Mouse (Mus musculus): ENCODE results near the gene Mcm3ap. TPM values are rescaled to one million over a fixed set of nuclear protein-coding genes. Genes with fewer than 3 reads are reported as not detected.

Mcm3ap gene
- total and polyA plus RNA-seq, 2 experiments from 2014 or later = 35.6 to 66.4 TPM

GRCm38 (mm10) chr10:76442178-76443088 is 26.3 kb upstream of the Mcm3ap start, which contains the start of gene Pcnt:
TSS of gene Pcnt (minus strand) at chr10:76442786.
- Histone ChIP-seq H3K27ac (ENCODE audit: low read depth, low read length) (peak within 1 kb of the TSS; percentile 85), H3K9ac (replicated peaks; ENCODE audit: low read length, poor library complexity, severe bottlenecking) (peak within 1 kb of the TSS; percentile 59), H3K9me3 (ENCODE audit: low read length) (no peaks in the 10 kb centered on the region), H3K27me3 (ENCODE audit: insufficient read depth, low read length) (no peaks in the 10 kb centered on the region), H3K36me3 (ENCODE audit: insufficient read depth, low read length) (peaks cover 3% of the 10 kb centered on the region; the same call in 1 of the 2 replicates), H3K4me3 (ENCODE audit: low read depth, low read length) (peak within 1 kb of the TSS; percentile 68), H3K4me1 (ENCODE audit: insufficient read depth, low read length) (peaks cover 3% of the 10 kb centered on the region), H3K4me2 (ENCODE audit: low read depth, low read length, poor library complexity, severe bottlenecking) (peak within 1 kb of the TSS; percentile 77)
- ATAC-seq (ENCODE audit: low FRiP score) (peak; percentile 100), DNase-seq (ENCODE audit: low spot score) (peak; percentile 98)
- under 1% methylated on average over 78 of the region's 78 CpGs for WGBS
- peak; percentile 81 for TF ChIP-seq CTCF (IDR thresholded peaks at IDR 0.05)

DNA sequence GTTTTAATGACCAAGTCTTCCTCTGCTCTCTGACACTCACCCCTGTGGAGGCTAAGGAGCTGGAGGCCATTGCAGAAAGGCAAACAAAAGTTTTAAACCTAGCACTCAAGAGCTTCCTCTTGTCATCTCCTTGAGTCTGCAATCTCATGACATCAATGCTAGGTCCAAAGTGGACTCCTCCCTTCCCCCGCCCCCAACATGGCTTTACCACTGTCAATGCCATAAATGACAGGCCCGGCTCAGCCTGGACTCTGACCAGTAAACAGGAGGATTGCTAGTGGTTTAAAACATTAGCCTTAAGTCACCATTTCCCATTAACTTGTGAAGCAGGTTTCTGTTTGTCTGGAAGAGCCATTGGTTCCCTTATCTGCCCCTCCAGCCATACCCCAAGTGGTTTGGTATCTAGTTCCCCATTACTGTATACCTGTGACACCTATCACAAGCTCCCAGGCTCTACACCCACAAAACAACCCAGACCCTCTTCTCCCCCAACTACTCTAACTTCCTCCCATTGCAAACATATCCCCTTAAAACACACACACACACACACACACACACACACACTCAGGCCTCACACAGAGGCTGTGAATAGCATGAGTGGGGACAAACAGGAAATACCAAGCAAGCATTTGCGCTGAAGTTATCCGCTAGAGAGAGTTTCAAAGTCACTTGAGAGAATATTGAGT is 22.6 kb upstream of the Mcm3ap start:
- no peaks in the 10 kb centered on the region for H3K36me3 ChIP-seq (ENCODE audit: insufficient read depth, low read length)
- DNase-seq (ENCODE audit: low spot score) = no peak

GRCm38 (mm10) chr10:76447406-76448229 is 21.1 kb upstream of the Mcm3ap start:
- Histone ChIP-seq H3K27me3 (ENCODE audit: insufficient read depth, low read length) (no peaks in the 10 kb centered on the region), H3K4me2 (ENCODE audit: low read depth, low read length, poor library complexity, severe bottlenecking) (no peak overlapping the region), H3K4me3 (ENCODE audit: low read depth, low read length) (no peak overlapping the region), H3K27ac (ENCODE audit: low read depth, low read length) (no peak overlapping the region), H3K9ac (replicated peaks; ENCODE audit: low read length, poor library complexity, severe bottlenecking) (no peak overlapping the region), H3K36me3 (ENCODE audit: insufficient read depth, low read length) (no peaks in the 10 kb centered on the region), H3K9me3 (ENCODE audit: low read length) (no peaks in the 10 kb centered on the region), H3K4me1 (ENCODE audit: insufficient read depth, low read length) (peaks cover 3% of the 10 kb centered on the region)
- ATAC-seq (ENCODE audit: low FRiP score) (no peak), DNase-seq (ENCODE audit: low spot score) (no peak)
- 84% methylated on average over 15 of the region's 15 CpGs for WGBS
- no peak for TF ChIP-seq CTCF (IDR thresholded peaks at IDR 0.05)

More for the DNA sequence above, 22.6 kb upstream of the Mcm3ap start:
- Histone ChIP-seq H3K27me3 (ENCODE audit: insufficient read depth, low read length) (no peaks in the 10 kb centered on the region), H3K9ac (replicated peaks; ENCODE audit: low read length, poor library complexity, severe bottlenecking) (no peak overlapping the region), H3K4me1 (ENCODE audit: insufficient read depth, low read length) (peaks cover 3% of the 10 kb centered on the region), H3K4me3 (ENCODE audit: low read depth, low read length) (no peak overlapping the region), H3K9me3 (ENCODE audit: low read length) (no peaks in the 10 kb centered on the region), H3K27ac (ENCODE audit: low read depth, low read length) (no peak overlapping the region), H3K4me2 (ENCODE audit: low read depth, low read length, poor library complexity, severe bottlenecking) (no peak overlapping the region)
- 83% methylated on average over 4 of the region's 4 CpGs for WGBS
- TF ChIP-seq CTCF (IDR thresholded peaks at IDR 0.05) = no peak
- no peak for ATAC-seq (ENCODE audit: low FRiP score)

DNA sequence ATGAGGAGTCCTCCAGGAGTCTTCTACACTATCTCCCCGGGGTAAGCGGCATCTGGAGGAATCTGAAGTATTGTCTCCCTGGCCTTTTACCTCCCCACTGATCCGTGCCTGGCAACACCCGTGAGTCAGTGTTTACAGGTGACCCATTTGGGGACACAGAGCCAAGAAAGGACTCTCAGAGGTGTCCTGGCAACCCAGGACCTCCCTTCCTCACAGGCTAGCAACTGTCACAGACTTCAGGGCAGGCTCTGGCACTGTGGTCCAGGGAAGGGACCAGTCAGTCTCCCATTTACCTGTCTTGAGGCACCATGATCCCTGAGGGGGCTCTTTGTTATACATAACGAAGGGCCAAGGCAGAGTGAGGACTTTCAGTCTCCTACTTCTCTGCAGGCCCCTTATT is 19.9 kb upstream of the Mcm3ap start, which contains the start of gene 2610028H24Rik:
TSS of gene 2610028H24Rik (plus strand) at position 231 of the 400 bp plus-strand sequence.
- DNase-seq (ENCODE audit: low spot score) = no peak
- WGBS = 68% methylated on average over 5 of the region's 5 CpGs
- Histone ChIP-seq H3K4me2 (ENCODE audit: low read depth, low read length, poor library complexity, severe bottlenecking) (no peak within 1 kb of the TSS), H3K9me3 (ENCODE audit: low read length) (no peaks in the 10 kb centered on the region), H3K4me3 (ENCODE audit: low read depth, low read length) (no peak within 1 kb of the TSS), H3K36me3 (ENCODE audit: insufficient read depth, low read length) (no peaks in the 10 kb centered on the region), H3K4me1 (ENCODE audit: insufficient read depth, low read length) (no peaks in the 10 kb centered on the region), H3K27ac (ENCODE audit: low read depth, low read length) (no peak within 1 kb of the TSS), H3K9ac (replicated peaks; ENCODE audit: low read length, poor library complexity, severe bottlenecking) (no peak within 1 kb of the TSS), H3K27me3 (ENCODE audit: insufficient read depth, low read length) (no peaks in the 10 kb centered on the region)
- TF ChIP-seq CTCF (IDR thresholded peaks at IDR 0.05) = no peak
- no peak for ATAC-seq (ENCODE audit: low FRiP score)

- peak; percentile 66 for DNase-seq (ENCODE audit: low spot score)
- no peaks in the 10 kb centered on the region for H3K4me1 ChIP-seq (ENCODE audit: insufficient read depth, low read length)
- no peaks in the 10 kb centered on the region for H3K36me3 ChIP-seq (ENCODE audit: insufficient read depth, low read length)
- WGBS = 60% methylated on average over 4 of the region's 5 CpGs
- no peak overlapping the region for H3K27ac ChIP-seq (ENCODE audit: low read depth, low read length)
- no peaks in the 10 kb centered on the region for H3K9me3 ChIP-seq (ENCODE audit: low read length)
- H3K4me3 ChIP-seq (ENCODE audit: low read depth, low read length) = no peak overlapping the region
- ATAC-seq (ENCODE audit: low FRiP score) = no peak
- TF ChIP-seq CTCF (IDR thresholded peaks at IDR 0.05) = peak; percentile 82
- no peak overlapping the region for H3K4me2 ChIP-seq (ENCODE audit: low read depth, low read length, poor library complexity, severe bottlenecking)
- no peaks in the 10 kb centered on the region for H3K27me3 ChIP-seq (ENCODE audit: insufficient read depth, low read length)
- H3K9ac ChIP-seq (replicated peaks; ENCODE audit: low read length, poor library complexity, severe bottlenecking) = no peak overlapping the region
Measured at GRCm38 (mm10) chr10:76455289-76455688, 13.4 kb upstream of the Mcm3ap start.

Measured in midbrain, postnatal 0 days (tissue).